Mouse (Mus musculus) G1E (cell line): ENCODE results near the gene Trim65. TPM values are rescaled to one million over a fixed set of nuclear protein-coding genes. Genes with fewer than 3 reads are reported as not detected.

Source experiments
- ATAC-seq: 2 replicates; pipeline ENCODE4 v1.8.0; 2016; ENCODE audit warnings: mild to moderate bottlenecking; ENCODE audit not compliant: insufficient number of reproducible peaks, poor library complexity, low FRiP score, severe bottlenecking; ENCODE audit errors: extremely low read depth
- DNase-seq: peaks from one replicate; pipeline ENCODE4 v3.0.0; 2012; ENCODE audit warnings: low spot score
- H3K27me3 ChIP-seq: 2 replicates; pipeline ENCODE4 v1.6.1; 2012; ENCODE audit warnings: mild to moderate bottlenecking, low read length, inconsistent platforms; ENCODE audit not compliant: insufficient read depth
- H3K36me3 ChIP-seq: replicated peaks from 2 replicates; pipeline ENCODE3; 2012; ENCODE audit warnings: mild to moderate bottlenecking, inconsistent platforms
- H3K4me1 ChIP-seq: 2 replicates; pipeline ENCODE4 v1.6.1; 2012; ENCODE audit warnings: low read depth, low read length, inconsistent platforms, mixed read lengths; ENCODE audit not compliant: insufficient read depth
- H3K4me3 ChIP-seq: 2 replicates; pipeline ENCODE4 v1.5.1; 2012; ENCODE audit warnings: low read depth, mild to moderate bottlenecking, inconsistent platforms, low read length, moderate library complexity, mixed read lengths
- H3K9me3 ChIP-seq: replicated peaks from 2 replicates; pipeline ENCODE4 v1.6.1; 2012; ENCODE audit warnings: inconsistent platforms
- CTCF ChIP-seq: IDR thresholded peaks from 2 replicates; pipeline ENCODE4 v1.5.1; 2012; ENCODE audit warnings: low read depth, low read length, inconsistent platforms, mixed read lengths
- GATA1 ChIP-seq: IDR thresholded peaks from 2 replicates; pipeline ENCODE4 v1.6.1; 2012; ENCODE audit warnings: borderline replicate concordance, low read length, inconsistent platforms, mixed read lengths
- GATA2 ChIP-seq: IDR thresholded peaks from 2 replicates; pipeline ENCODE4 v1.6.1; 2012; ENCODE audit warnings: low read depth, low read length, inconsistent platforms, borderline replicate concordance
- POLR2AphosphoS5 ChIP-seq: IDR thresholded peaks from 2 replicates; pipeline ENCODE4 v1.6.1; 2012; ENCODE audit warnings: low read depth, low read length, inconsistent platforms; ENCODE audit not compliant: insufficient replicate concordance
- TAL1 ChIP-seq: conservative IDR thresholded peaks from 2 replicates; pipeline ENCODE4 v1.6.1; 2012; ENCODE audit warnings: low read depth, low read length, inconsistent platforms, mixed read lengths
- polyA plus RNA-seq: library from polyadenylated mRNA; stranded (reverse); fragments of >175 nt; gene quantifications from 2 replicates; pipeline ENCODE4 v1.2.3, GENCODE M21; 2012
- total RNA-seq, 2 experiments: library from RNA; stranded (forward) in 1 of 2; stranded (reverse) in 1 of 2; fragments of 200-1000 nt in 1 of 2; fragments of >200 nt in 1 of 2; fragmentation: Nextera tagmentation in 1 of 2; gene quantifications; 2 replicates each; pipeline ENCODE4 v1.2.3; 2014 to 2017

Trim65 gene
- total and polyA plus RNA-seq, 3 experiments, result 0.05 TPM; not detected in 2

- DNase-seq, result peak; percentile 84
- peaks cover 87% of the 10 kb centered on the region for H3K4me1 ChIP-seq
- ATAC-seq, result peak; percentile 23; the same call in 1 of the 2 replicates
- no peak for TF ChIP-seq POLR2AphosphoS5
- no peak for TF ChIP-seq CTCF
- TF ChIP-seq GATA1, result no peak
- no peak for TF ChIP-seq GATA2
- TF ChIP-seq TAL1, result no peak
- peaks cover 82% of the 10 kb centered on the region for H3K36me3 ChIP-seq
- H3K27me3 ChIP-seq, result no peaks in the 10 kb centered on the region
- no peaks in the 10 kb centered on the region for H3K9me3 ChIP-seq
- peak overlapping the region; percentile 78 for H3K4me3 ChIP-seq
Measured at GRCm38 (mm10) chr11:116078221-116078620, 52.7 kb downstream of the Trim65 start.

GRCm38 (mm10) chr11:116077446-116078204 lies 53.3 kb downstream of the Trim65 start, which contains the start of gene Unc13d:
Gene Unc13d (minus strand): TSS chr11:116077961.
- Histone ChIP-seq H3K4me3 (peak within 1 kb of the TSS; percentile 78), H3K36me3 (peaks cover 83% of the 10 kb centered on the region), H3K27me3 (no peaks in the 10 kb centered on the region), H3K4me1 (peaks cover 83% of the 10 kb centered on the region), H3K9me3 (no peaks in the 10 kb centered on the region)
- ATAC-seq (peak; percentile 23), DNase-seq (peak; percentile 79)
- TF ChIP-seq TAL1 (no peak), GATA1 (no peak), POLR2AphosphoS5 (no peak), CTCF (no peak), GATA2 (no peak)

DNA sequence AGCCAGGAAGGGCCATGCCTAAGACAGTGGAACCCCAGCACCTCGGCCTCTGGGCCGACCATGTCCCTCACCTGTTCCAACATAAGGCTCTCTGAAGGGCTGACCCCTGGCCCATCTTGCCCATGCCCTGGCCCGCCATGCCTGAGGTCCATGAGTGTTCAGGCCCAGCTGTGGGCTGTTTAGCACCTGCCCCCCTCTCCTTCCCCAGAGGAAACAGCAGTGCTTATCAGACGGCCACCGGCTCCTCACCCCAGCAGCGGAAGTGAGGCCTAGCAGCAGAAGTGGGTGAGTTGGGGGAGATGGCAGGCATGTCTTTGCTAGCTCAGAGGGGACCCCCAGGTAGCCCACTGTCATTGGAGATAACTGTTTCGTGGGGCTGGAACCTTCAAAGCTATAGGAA lies 54.1 kb downstream of the Trim65 start:
- peaks cover 83% of the 10 kb centered on the region for H3K36me3 ChIP-seq
- H3K4me3 ChIP-seq, result peak overlapping the region; percentile 78
- peaks cover 81% of the 10 kb centered on the region for H3K4me1 ChIP-seq
- no peaks in the 10 kb centered on the region for H3K9me3 ChIP-seq
- ATAC-seq (peak; percentile 42), DNase-seq (peak; percentile 81)
- peak; percentile 56 for TF ChIP-seq TAL1
- no peak for TF ChIP-seq POLR2AphosphoS5
- no peaks in the 10 kb centered on the region for H3K27me3 ChIP-seq

- Histone ChIP-seq H3K36me3 (peaks cover 83% of the 10 kb centered on the region), H3K4me1 (peaks cover 79% of the 10 kb centered on the region), H3K27me3 (no peaks in the 10 kb centered on the region)
Measured at GRCm38 (mm10) chr11:116076266-116076540, 54.7 kb downstream of the Trim65 start.

GRCm38 (mm10) chr11:116075539-116076265 lies 55.2 kb downstream of the Trim65 start:
- Histone ChIP-seq H3K9me3 (no peaks in the 10 kb centered on the region), H3K4me3 (peak overlapping the region; percentile 78), H3K36me3 (peaks cover 78% of the 10 kb centered on the region), H3K4me1 (peaks cover 75% of the 10 kb centered on the region), H3K27me3 (no peaks in the 10 kb centered on the region)
- DNase-seq (peak; percentile 60), ATAC-seq (peak; percentile 43)
- no peak; the same call in 1 of the 2 replicates for TF ChIP-seq TAL1
- TF ChIP-seq GATA2, result no peak
- TF ChIP-seq POLR2AphosphoS5, result no peak
- TF ChIP-seq GATA1, result no peak
- no peak for TF ChIP-seq CTCF

More at GRCm38 (mm10) chr11:116076266-116076540, 54.7 kb downstream of the Trim65 start:
- DNase-seq (no peak), ATAC-seq (no peak)
- H3K9me3 ChIP-seq, result no peaks in the 10 kb centered on the region
- TF ChIP-seq TAL1, result no peak
- H3K4me3 ChIP-seq, result peak overlapping the region; percentile 78

- peaks cover 66% of the 10 kb centered on the region for H3K4me1 ChIP-seq
- ATAC-seq (no peak), DNase-seq (no peak)
- no peaks in the 10 kb centered on the region for H3K27me3 ChIP-seq
- peaks cover 78% of the 10 kb centered on the region for H3K36me3 ChIP-seq
- H3K4me3 ChIP-seq, result no peak overlapping the region
- TF ChIP-seq TAL1 (no peak), GATA2 (no peak), POLR2AphosphoS5 (no peak), CTCF (no peak), GATA1 (no peak)
- H3K9me3 ChIP-seq, result no peaks in the 10 kb centered on the region
Measured at GRCm38 (mm10) chr11:116074436-116074991, 56.4 kb downstream of the Trim65 start.
